Mouse (Mus musculus) MEL (cell line): ENCODE measurements around the gene Bdkrb2. TPM values are rescaled to one million over a fixed set of nuclear protein-coding genes. Genes with fewer than 3 reads are reported as not detected.

Source experiments
- DNase-seq: peaks from one replicate; pipeline ENCODE4 v3.0.0; 2011; ENCODE audit warnings: low read depth, low spot score
- H3K27ac ChIP-seq: 2 replicates; pipeline ENCODE4 v1.5.1; 2012; ENCODE audit warnings: low read depth, mild to moderate bottlenecking, control low read depth, low read length, moderate library complexity; ENCODE audit not compliant: control insufficient read depth
- H3K27me3 ChIP-seq, 2 experiments: fragments of 150-350 bp in 1 of 2; sonication (generic) in 1 of 2; 2 replicates each; pipeline ENCODE4 v1.6.1; 2012; ENCODE audit warnings: low read length in 2 of 2, mild to moderate bottlenecking in 2 of 2, improper control_type of control experiment in 1 of 2, moderate library complexity in 1 of 2; ENCODE audit not compliant: insufficient read depth in 2 of 2, control insufficient read depth in 1 of 2
- H3K36me3 ChIP-seq, 2 experiments: 2 replicates each; pipeline ENCODE4 v1.6.1; 2012 to 2014; ENCODE audit warnings: low read length in 2 of 2, improper control_type of control experiment in 1 of 2, inconsistent platforms in 1 of 2, mild to moderate bottlenecking in 1 of 2; ENCODE audit not compliant: insufficient read depth in 2 of 2, control insufficient read depth in 1 of 2
- H3K4me1 ChIP-seq, 2 experiments: fragments of 150-350 bp in 1 of 2; sonication (generic) in 1 of 2; 2 replicates each; pipeline ENCODE4 v1.6.1; 2012; ENCODE audit warnings: low read length in 2 of 2, improper control_type of control experiment in 1 of 2, mild to moderate bottlenecking in 1 of 2; ENCODE audit not compliant: insufficient read depth in 2 of 2, control insufficient read depth in 1 of 2
- H3K4me3 ChIP-seq, 2 experiments: fragments of 150-350 bp in 1 of 2; sonication (generic) in 1 of 2; 2 replicates each; pipeline ENCODE4 v1.5.1; 2012; ENCODE audit warnings: low read depth in 2 of 2, low read length in 2 of 2, mild to moderate bottlenecking in 2 of 2, moderate library complexity in 2 of 2, control low read depth in 1 of 2, improper control_type of control experiment in 1 of 2; ENCODE audit not compliant: control insufficient read depth in 1 of 2, insufficient read depth in 1 of 2
- H3K79me2 ChIP-seq: 2 replicates; pipeline ENCODE4 v1.6.1; 2012; ENCODE audit warnings: mild to moderate bottlenecking, low read length, moderate library complexity; ENCODE audit not compliant: control insufficient read depth, poor library complexity, insufficient read depth
- H3K9ac ChIP-seq: 2 replicates; pipeline ENCODE4 v1.6.1; 2012; ENCODE audit warnings: low read depth, mild to moderate bottlenecking, control low read depth, low read length, moderate library complexity; ENCODE audit not compliant: control insufficient read depth, poor library complexity, severe bottlenecking
- H3K9me3 ChIP-seq: fragments of 150-350 bp; sonication (generic); replicated peaks from 2 replicates; pipeline ENCODE4 v1.6.1; 2012; ENCODE audit warnings: mild to moderate bottlenecking, low read length, improper control_type of control experiment, moderate library complexity; ENCODE audit not compliant: insufficient read depth
- BHLHE40 ChIP-seq: IDR thresholded peaks from 2 replicates; pipeline ENCODE4 v1.6.1; 2012; ENCODE audit warnings: low read depth, mild to moderate bottlenecking, inconsistent platforms, low read length, improper control_type of control experiment, borderline replicate concordance
- CTCF ChIP-seq, 3 experiments: IDR thresholded peaks in 2 of 3; conservative IDR thresholded peaks in 1 of 3; 2 replicates each; pipeline ENCODE4 v1.5.1; 2011 to 2012; ENCODE audit warnings: low read length in 3 of 3, low read depth in 2 of 3, mild to moderate bottlenecking in 2 of 3, improper control_type of control experiment in 1 of 3, inconsistent platforms in 1 of 3, mixed read lengths in 1 of 3, moderate library complexity in 1 of 3; ENCODE audit not compliant: control insufficient read depth in 1 of 3, insufficient read depth in 1 of 3, poor library complexity in 1 of 3, severe bottlenecking in 1 of 3
- ELF1 ChIP-seq: IDR thresholded peaks from 2 replicates; pipeline ENCODE4 v1.6.1; 2014; ENCODE audit warnings: low read depth, mild to moderate bottlenecking, inconsistent platforms, low read length, improper control_type of control experiment, moderate library complexity
- ETS1 ChIP-seq: IDR thresholded peaks from 2 replicates; pipeline ENCODE4 v1.6.1; 2012; ENCODE audit warnings: low read depth, mild to moderate bottlenecking, inconsistent platforms, low read length, improper control_type of control experiment, moderate library complexity
- GABPA ChIP-seq: IDR thresholded peaks from 2 replicates; pipeline ENCODE4 v1.6.1; 2012; ENCODE audit warnings: low read depth, mild to moderate bottlenecking, inconsistent platforms, low read length, improper control_type of control experiment, moderate library complexity
- HCFC1 ChIP-seq: IDR thresholded peaks from 2 replicates; pipeline ENCODE4 v1.6.1; 2012; ENCODE audit warnings: low read depth, mild to moderate bottlenecking, inconsistent platforms, low read length, improper control_type of control experiment, moderate library complexity
- JUND ChIP-seq: IDR thresholded peaks from 2 replicates; pipeline ENCODE4 v1.6.1; 2011; ENCODE audit warnings: low read depth, mild to moderate bottlenecking, improper control_type of control experiment, low read length
- KAT2A ChIP-seq: conservative IDR thresholded peaks from 2 replicates; pipeline ENCODE4 v1.6.1; 2012; ENCODE audit warnings: low read depth, low read length, improper control_type of control experiment, inconsistent platforms
- MAZ ChIP-seq: IDR thresholded peaks from 2 replicates; pipeline ENCODE4 v1.6.1; 2012; ENCODE audit warnings: low read depth, mild to moderate bottlenecking, inconsistent platforms, low read length, improper control_type of control experiment
- MXI1 ChIP-seq: IDR thresholded peaks from 2 replicates; pipeline ENCODE4 v1.6.1; 2011; ENCODE audit warnings: mild to moderate bottlenecking, low read depth, low read length, improper control_type of control experiment
- MYC ChIP-seq: IDR thresholded peaks from 2 replicates; pipeline ENCODE4 v1.6.1; 2011; ENCODE audit warnings: low read depth, mild to moderate bottlenecking, low read length, improper control_type of control experiment, moderate library complexity
- NELFE ChIP-seq: IDR thresholded peaks from 2 replicates; pipeline ENCODE4 v1.6.1; 2011; ENCODE audit warnings: low read depth, low read length, improper control_type of control experiment
- POLR2A ChIP-seq, 2 experiments: IDR thresholded peaks; 2 replicates each; pipeline ENCODE4 v1.6.1; 2011 to 2012; ENCODE audit warnings: low read length in 2 of 2, mild to moderate bottlenecking in 2 of 2, control low read depth in 1 of 2, improper control_type of control experiment in 1 of 2, low read depth in 1 of 2, moderate library complexity in 1 of 2; ENCODE audit not compliant: control insufficient read depth in 1 of 2, insufficient read depth in 1 of 2, poor library complexity in 1 of 2
- POLR2AphosphoS2 ChIP-seq: IDR thresholded peaks from 2 replicates; pipeline ENCODE4 v1.6.1; 2011; ENCODE audit warnings: low read length, improper control_type of control experiment
- RAD21 ChIP-seq: IDR thresholded peaks from 2 replicates; pipeline ENCODE4 v1.6.1; 2011; ENCODE audit warnings: mild to moderate bottlenecking, low read depth, low read length, improper control_type of control experiment
- SIN3A ChIP-seq: IDR thresholded peaks from 2 replicates; pipeline ENCODE4 v1.6.1; 2012; ENCODE audit warnings: low read length, improper control_type of control experiment, inconsistent platforms
- SMC3 ChIP-seq: IDR thresholded peaks from 2 replicates; pipeline ENCODE4 v1.6.1; 2011; ENCODE audit warnings: low read depth, low read length, improper control_type of control experiment
- TAL1 ChIP-seq: IDR thresholded peaks from 2 replicates; pipeline ENCODE4 v1.6.1; 2012; ENCODE audit warnings: mild to moderate bottlenecking, inconsistent platforms, low read length, moderate library complexity, mixed read lengths
- UBTF ChIP-seq: IDR thresholded peaks from 2 replicates; pipeline ENCODE4 v1.6.1; 2012; ENCODE audit warnings: low read depth, mild to moderate bottlenecking, inconsistent platforms, low read length, improper control_type of control experiment, moderate library complexity, borderline replicate concordance; ENCODE audit not compliant: insufficient read depth
- USF1 ChIP-seq: IDR thresholded peaks from 2 replicates; pipeline ENCODE4 v1.6.1; 2014; ENCODE audit warnings: low read depth, mild to moderate bottlenecking, inconsistent platforms, low read length, improper control_type of control experiment, moderate library complexity
- ZKSCAN1 ChIP-seq: IDR thresholded peaks from 2 replicates; pipeline ENCODE4 v1.6.1; 2012; ENCODE audit warnings: low read depth, mild to moderate bottlenecking, inconsistent platforms, low read length, improper control_type of control experiment, moderate library complexity
- polyA plus RNA-seq, 2 experiments: library from polyadenylated mRNA; stranded (reverse) in 1 of 2; unstranded in 1 of 2; fragments of >175 nt in 1 of 2; fragments of >200 nt in 1 of 2; gene quantifications; 2 replicates each; pipeline versions ENCODE4 v1.2.1 to v1.2.4; 2012; ENCODE audit warnings: low replicate concordance in 2 of 2, low read depth in 1 of 2; ENCODE audit not compliant: insufficient read length in 2 of 2, insufficient read depth in 1 of 2, missing spikeins in 1 of 2
- total RNA-seq: library from RNA; depleted of rRNA; stranded (reverse); fragments of 300-350 nt; gene quantifications from 2 replicates; pipeline ENCODE4 v1.2.3, GENCODE M21; 2012; rRNA removed

The Bdkrb2 gene
- not detected in 2 replicates for total RNA-seq
- not detected for polyA plus RNA-seq

- Histone ChIP-seq H3K9ac (no peak within 1 kb of the TSS), H3K79me2 (no peaks in the 10 kb centered on the region), H3K4me1 (no peaks in the 10 kb centered on the region), H3K27ac (no peak within 1 kb of the TSS), H3K4me3 (no peak within 1 kb of the TSS), H3K9me3 (no peaks in the 10 kb centered on the region), H3K36me3 (no peaks in the 10 kb centered on the region), H3K27me3 (no peaks in the 10 kb centered on the region)
- DNase-seq, result no peak
- TF ChIP-seq USF1 (no peak), ZKSCAN1 (no peak), UBTF (no peak), POLR2AphosphoS2 (no peak), BHLHE40 (no peak), JUND (no peak), ELF1 (no peak), NELFE (no peak), GABPA (no peak), HCFC1 (no peak)
These were observed at the start of gene Bdkrb2 for GRCm38 (mm10) chr12:105562936-105563680. TSS of gene Bdkrb2 (plus strand) at chr12:105563226.

- H3K9me3 ChIP-seq, result no peaks in the 10 kb centered on the region
- DNase-seq, result no peak
- no peaks in the 10 kb centered on the region for H3K36me3 ChIP-seq
- no peaks in the 10 kb centered on the region for H3K4me1 ChIP-seq
- H3K27me3 ChIP-seq, result no peaks in the 10 kb centered on the region; a peak in 1 of 4 replicates
- TF ChIP-seq MXI1, result no peak
- no peak for TF ChIP-seq HCFC1
- TF ChIP-seq TAL1, result no peak
- TF ChIP-seq SIN3A, result no peak
- no peak for TF ChIP-seq MAZ
- no peak for TF ChIP-seq MYC
- no peak for TF ChIP-seq POLR2A (IDR thresholded peaks at IDR 0.05; ENCODE audit: control insufficient read depth in 1 of 2, insufficient read depth in 1 of 2, low read depth in 1 of 2, low read length in 2 of 2, poor library complexity in 1 of 2)
- TF ChIP-seq RAD21, result no peak
- TF ChIP-seq USF1, result no peak
- TF ChIP-seq KAT2A, result no peak
- TF ChIP-seq ETS1, result no peak
- no peak for TF ChIP-seq ZKSCAN1
- TF ChIP-seq CTCF (IDR thresholded peaks at IDR 0.05 in 2 of 3, conservative IDR thresholded peaks at IDR 0.05 in 1 of 3; ENCODE audit: control insufficient read depth in 1 of 3, insufficient read depth in 1 of 3, low read depth in 2 of 3, low read length in 3 of 3, poor library complexity in 1 of 3, severe bottlenecking in 1 of 3), result no peak
- no peak for TF ChIP-seq ELF1
- TF ChIP-seq SMC3, result no peak
- no peak for TF ChIP-seq BHLHE40
- no peak overlapping the region for H3K4me3 ChIP-seq
- H3K9ac ChIP-seq, result no peak overlapping the region
- no peaks in the 10 kb centered on the region for H3K79me2 ChIP-seq
- no peak overlapping the region for H3K27ac ChIP-seq
These were observed 48.9 kb upstream of the Bdkrb2 start for GRCm38 (mm10) chr12:105514111-105514510.
